Mouse (Mus musculus): ENCODE data around the gene Ccdc181. TPM values are rescaled to one million over a fixed set of nuclear protein-coding genes. Genes with fewer than 3 reads are reported as not detected.

The Ccdc181 gene
- polyA plus RNA-seq, 1 experiment from 2014 or later, result 22.3 TPM

GRCm38 (mm10) chr1:164250391-164251150, 24.8 kb upstream of the Ccdc181 start:
- WGBS, result 67% methylated on average over 8 of the region's 8 CpGs
- ATAC-seq (replicated peaks), result no peak
- H3K9me3 ChIP-seq, result no peaks in the 10 kb centered on the region
- H3K4me1 ChIP-seq, result peaks cover 22% of the 10 kb centered on the region
- peak overlapping the region; percentile 85; the same call in 1 of the 2 replicates for H3K4me3 ChIP-seq
- 0 out of 2 replicates have a peak, but pooled peaks cover 2% of the 10 kb centered on the region for H3K27me3 ChIP-seq
- no peak overlapping the region for H3K9ac ChIP-seq (replicated peaks)
- peak overlapping the region; percentile 80 for H3K4me2 ChIP-seq (replicated peaks)
- H3K36me3 ChIP-seq, result no peaks in the 10 kb centered on the region
- no peak overlapping the region for H3K27ac ChIP-seq (replicated peaks)

- no peak for ATAC-seq (replicated peaks)
- no peak overlapping the region for H3K4me2 ChIP-seq (replicated peaks)
- no peak overlapping the region for H3K9ac ChIP-seq (replicated peaks)
- H3K4me1 ChIP-seq, result peaks cover 22% of the 10 kb centered on the region
- 0 out of 2 replicates have a peak, but pooled peaks cover 2% of the 10 kb centered on the region for H3K27me3 ChIP-seq
- no peak overlapping the region for H3K4me3 ChIP-seq
- WGBS, result 90% methylated on average over 1 of the region's 1 CpGs
- H3K9me3 ChIP-seq, result no peaks in the 10 kb centered on the region
- H3K36me3 ChIP-seq, result no peaks in the 10 kb centered on the region
- H3K27ac ChIP-seq (replicated peaks), result no peak overlapping the region
Observed at GRCm38 (mm10) chr1:164251438-164251837, 23.9 kb upstream of the Ccdc181 start.

GRCm38 (mm10) chr1:164252551-164252950, 22.8 kb upstream of the Ccdc181 start:
- 85% methylated on average over 5 of the region's 5 CpGs for WGBS
- no peaks in the 10 kb centered on the region for H3K36me3 ChIP-seq
- H3K27ac ChIP-seq (replicated peaks), result no peak overlapping the region
- no peak overlapping the region for H3K9ac ChIP-seq (replicated peaks)
- H3K4me3 ChIP-seq, result no peak overlapping the region
- no peak overlapping the region for H3K4me2 ChIP-seq (replicated peaks)
- H3K27me3 ChIP-seq, result no peaks in the 10 kb centered on the region
- H3K9me3 ChIP-seq, result no peaks in the 10 kb centered on the region
- H3K4me1 ChIP-seq, result peaks cover 22% of the 10 kb centered on the region
- ATAC-seq (replicated peaks), result no peak

- Histone ChIP-seq H3K4me3 (no peak overlapping the region), H3K27ac (replicated peaks) (no peak overlapping the region), H3K9me3 (no peaks in the 10 kb centered on the region), H3K4me2 (replicated peaks) (no peak overlapping the region), H3K9ac (replicated peaks) (no peak overlapping the region), H3K4me1 (peaks cover 11% of the 10 kb centered on the region), H3K27me3 (no peaks in the 10 kb centered on the region), H3K36me3 (no peaks in the 10 kb centered on the region)
- ATAC-seq (replicated peaks), result no peak
- WGBS, result 77% methylated on average over 3 of the region's 3 CpGs
Observed at GRCm38 (mm10) chr1:164254836-164255235, 20.5 kb upstream of the Ccdc181 start.

GRCm38 (mm10) chr1:164260171-164261028, 15.0 kb upstream of the Ccdc181 start:
- Histone ChIP-seq H3K27ac (replicated peaks) (no peak overlapping the region), H3K9ac (replicated peaks) (no peak overlapping the region), H3K4me3 (no peak overlapping the region), H3K9me3 (no peaks in the 10 kb centered on the region), H3K36me3 (0 out of 2 replicates have a peak, but pooled peaks cover 8% of the 10 kb centered on the region), H3K27me3 (no peaks in the 10 kb centered on the region), H3K4me1 (no peaks in the 10 kb centered on the region), H3K4me2 (replicated peaks) (no peak overlapping the region)
- 90% methylated on average over 16 of the region's 16 CpGs for WGBS
- ATAC-seq (replicated peaks), result no peak

GRCm38 (mm10) chr1:164261553-164261952, 13.8 kb upstream of the Ccdc181 start:
- H3K4me3 ChIP-seq, result no peak overlapping the region
- 86% methylated on average over 7 of the region's 7 CpGs for WGBS
- H3K36me3 ChIP-seq, result 0 out of 2 replicates have a peak, but pooled peaks cover 8% of the 10 kb centered on the region
- no peak overlapping the region for H3K4me2 ChIP-seq (replicated peaks)
- H3K9ac ChIP-seq (replicated peaks), result no peak overlapping the region
- no peaks in the 10 kb centered on the region for H3K9me3 ChIP-seq
- ATAC-seq (replicated peaks), result peak; percentile 69
- no peaks in the 10 kb centered on the region for H3K27me3 ChIP-seq
- H3K4me1 ChIP-seq, result no peaks in the 10 kb centered on the region
- no peak overlapping the region for H3K27ac ChIP-seq (replicated peaks)

- peaks cover 4% of the 10 kb centered on the region; the same call in 1 of the 2 replicates for H3K4me1 ChIP-seq
- H3K4me3 ChIP-seq, result no peak overlapping the region
- H3K27ac ChIP-seq (replicated peaks), result no peak overlapping the region
- H3K9me3 ChIP-seq, result no peaks in the 10 kb centered on the region
- no peaks in the 10 kb centered on the region for H3K27me3 ChIP-seq
- H3K4me2 ChIP-seq (replicated peaks), result no peak overlapping the region
- 88% methylated on average over 7 of the region's 7 CpGs for WGBS
- no peak overlapping the region for H3K9ac ChIP-seq (replicated peaks)
- ATAC-seq (replicated peaks), result no peak
- no peaks in the 10 kb centered on the region for H3K36me3 ChIP-seq
Observed at GRCm38 (mm10) chr1:164270941-164271340, 4.4 kb upstream of the Ccdc181 start.

GRCm38 (mm10) chr1:164273659-164274058, 1.7 kb upstream of the Ccdc181 start:
- no peaks in the 10 kb centered on the region for H3K27me3 ChIP-seq
- ATAC-seq (replicated peaks), result no peak
- no peak overlapping the region for H3K4me2 ChIP-seq (replicated peaks)
- H3K9ac ChIP-seq (replicated peaks), result no peak overlapping the region
- H3K4me3 ChIP-seq, result no peak overlapping the region
- no peaks in the 10 kb centered on the region for H3K9me3 ChIP-seq
- no peaks in the 10 kb centered on the region for H3K36me3 ChIP-seq
- no peak overlapping the region for H3K27ac ChIP-seq (replicated peaks)
- H3K4me1 ChIP-seq, result peaks cover 6% of the 10 kb centered on the region; the same call in 1 of the 2 replicates
- WGBS, result 84% methylated on average over 6 of the region's 6 CpGs

GRCm38 (mm10) chr1:164276552-164276951, 1.2 kb downstream of the Ccdc181 start:
- H3K4me2 ChIP-seq (replicated peaks), result no peak overlapping the region
- no peak overlapping the region for H3K4me3 ChIP-seq
- no peak overlapping the region for H3K27ac ChIP-seq (replicated peaks)
- WGBS, result 92% methylated on average over 3 of the region's 3 CpGs
- ATAC-seq (replicated peaks), result no peak
- H3K36me3 ChIP-seq, result 0 out of 2 replicates have a peak, but pooled peaks cover 3% of the 10 kb centered on the region
- peaks cover 6% of the 10 kb centered on the region; the same call in 1 of the 2 replicates for H3K4me1 ChIP-seq
- H3K9me3 ChIP-seq, result no peaks in the 10 kb centered on the region
- H3K27me3 ChIP-seq, result no peaks in the 10 kb centered on the region
- no peak overlapping the region for H3K9ac ChIP-seq (replicated peaks)

GRCm38 (mm10) chr1:164279332-164279731, 3.9 kb downstream of the Ccdc181 start:
- Histone ChIP-seq H3K27ac (replicated peaks) (no peak overlapping the region), H3K4me3 (no peak overlapping the region), H3K4me1 (peaks cover 6% of the 10 kb centered on the region; the same call in 1 of the 2 replicates), H3K4me2 (replicated peaks) (no peak overlapping the region), H3K36me3 (peaks cover 7% of the 10 kb centered on the region; the same call in 1 of the 2 replicates), H3K27me3 (no peaks in the 10 kb centered on the region), H3K9me3 (no peaks in the 10 kb centered on the region), H3K9ac (replicated peaks) (no peak overlapping the region)
- no peak for ATAC-seq (replicated peaks)
- WGBS, result 82% methylated on average over 4 of the region's 4 CpGs

- Histone ChIP-seq H3K27ac (replicated peaks) (no peak overlapping the region), H3K4me2 (replicated peaks) (no peak overlapping the region), H3K4me3 (no peak overlapping the region), H3K4me1 (no peaks in the 10 kb centered on the region), H3K27me3 (no peaks in the 10 kb centered on the region), H3K9ac (replicated peaks) (no peak overlapping the region), H3K36me3 (peaks cover 7% of the 10 kb centered on the region; the same call in 1 of the 2 replicates), H3K9me3 (no peaks in the 10 kb centered on the region)
- ATAC-seq (replicated peaks), result no peak
- WGBS, result 91% methylated on average over 3 of the region's 3 CpGs
Observed at GRCm38 (mm10) chr1:164284007-164284406, 8.6 kb downstream of the Ccdc181 start.

- Histone ChIP-seq H3K4me2 (replicated peaks) (no peak overlapping the region), H3K9me3 (no peaks in the 10 kb centered on the region), H3K4me3 (no peak overlapping the region), H3K27me3 (no peaks in the 10 kb centered on the region), H3K27ac (replicated peaks) (no peak overlapping the region), H3K9ac (replicated peaks) (no peak overlapping the region), H3K4me1 (no peaks in the 10 kb centered on the region), H3K36me3 (peaks cover 28% of the 10 kb centered on the region)
- 59% methylated on average over 15 of the region's 15 CpGs for WGBS
- ATAC-seq (replicated peaks), result peak; percentile 71
Observed at GRCm38 (mm10) chr1:164287406-164287805, 12.0 kb downstream of the Ccdc181 start.

Measured in forebrain, embryonic 15.5 days (tissue).